Comparison of ENCODE assay signal across 16 mouse cellular contexts in the genomic region with DNA sequence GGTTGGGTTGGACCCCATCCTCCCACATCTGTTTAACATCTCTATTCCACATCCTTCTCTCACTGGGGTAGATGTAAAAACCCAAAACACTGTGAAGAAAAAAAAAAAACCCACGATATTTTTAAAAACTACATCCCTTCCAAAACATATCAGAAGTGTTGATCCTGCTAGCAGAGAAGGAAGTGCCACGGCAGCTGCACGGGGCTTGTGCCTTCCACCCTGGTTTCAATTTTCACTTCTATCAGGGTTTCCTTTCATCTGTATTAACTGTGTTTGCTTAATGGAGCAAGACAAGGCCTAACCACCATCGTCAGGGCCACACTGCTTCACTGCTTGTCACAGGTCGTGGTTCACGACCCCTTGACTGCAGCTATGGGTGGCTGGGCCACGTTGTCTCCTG. TPM values are rescaled to one million over a fixed set of nuclear protein-coding genes. Genes with fewer than 3 reads are reported as not detected.
DNase-seq lines count a peak whose midpoint lies in the region; ATAC-seq and TF ChIP-seq lines count a peak whose summit lies in the region.
"Had no signal": no experiment of that assay in that cellular context is flagged by ENCODE, and none has a peak within 500 bp of the region (broad histone marks: within the 10 kb centered on the region; RNA-seq: fewer than 3 reads in every experiment).

No protein-coding gene starts in this region.

- peaks cover 28% of the 10 kb centered on the region for H3K4me1 ChIP-seq in hindbrain, embryonic 10.5 days (replicated peaks)
- H3K4me1 ChIP-seq in hindbrain, postnatal 0 days (ENCODE audit: insufficient read depth, low read length), result no peaks in the 10 kb centered on the region
- no peaks in the 10 kb centered on the region for H3K4me1 ChIP-seq in midbrain, embryonic 11.5 days (ENCODE audit: control insufficient read depth, insufficient read depth, low read length)

- no peak for ATAC-seq in hindbrain, postnatal 0 days
- no peak for ATAC-seq in erythroblast, adult 5-6 weeks (replicated peaks; ENCODE audit: low FRiP score, poor library complexity, severe bottlenecking)
- ATAC-seq in midbrain, embryonic 11.5 days (ENCODE audit: low FRiP score), result no peak

- H3K27ac ChIP-seq in hindbrain, embryonic 10.5 days, result no peak overlapping the region; the same call in 1 of the 2 replicates
- H3K27ac ChIP-seq in hindbrain, postnatal 0 days, result no peak overlapping the region
- H3K27ac ChIP-seq in midbrain, embryonic 11.5 days (ENCODE audit: low read depth, low read length), result no peak overlapping the region
- H3K27ac ChIP-seq: gastrocnemius, adult 2 months had no signal

- no peak for TF ChIP-seq CTCF in hindbrain, postnatal 0 days (IDR thresholded peaks at IDR 0.05; ENCODE audit: low read depth)

- no peak overlapping the region for H3K4me3 ChIP-seq in hindbrain, embryonic 10.5 days
- H3K4me3 ChIP-seq in hindbrain, postnatal 0 days (ENCODE audit: low read length), result no peak overlapping the region
- H3K4me3 ChIP-seq in midbrain, embryonic 11.5 days (ENCODE audit: low read depth, low read length), result no peak overlapping the region
- H3K4me3 ChIP-seq: erythroblast, embryonic 14.5 days; gastrocnemius, adult 2 months had no signal

- no peak overlapping the region for H3K9ac ChIP-seq in hindbrain, postnatal 0 days (replicated peaks; ENCODE audit: low read length)
- H3K9ac ChIP-seq in midbrain, embryonic 11.5 days (ENCODE audit: low read length), result no peak overlapping the region
- H3K9ac ChIP-seq: lung, embryonic 14.5 days had no signal

- H3K36me3 ChIP-seq in hindbrain, embryonic 10.5 days, result no peaks in the 10 kb centered on the region
- H3K36me3 ChIP-seq in hindbrain, postnatal 0 days (ENCODE audit: insufficient read depth, low read length), result no peaks in the 10 kb centered on the region
- no peaks in the 10 kb centered on the region for H3K36me3 ChIP-seq in midbrain, embryonic 11.5 days (ENCODE audit: control insufficient read depth, insufficient read depth, low read length)

- H3K4me2 ChIP-seq in hindbrain, postnatal 0 days (ENCODE audit: low read depth, low read length), result no peak overlapping the region
- no peak overlapping the region for H3K4me2 ChIP-seq in midbrain, embryonic 11.5 days
- H3K4me2 ChIP-seq: lung, embryonic 14.5 days had no signal

- H3K9me3 ChIP-seq in hindbrain, embryonic 10.5 days, result no peaks in the 10 kb centered on the region
- H3K9me3 ChIP-seq in hindbrain, postnatal 0 days (ENCODE audit: low read length), result no peaks in the 10 kb centered on the region
- no peaks in the 10 kb centered on the region for H3K9me3 ChIP-seq in midbrain, embryonic 11.5 days (ENCODE audit: control insufficient read depth, low read length)

- 13% methylated on average over 7 of the region's 7 CpGs for WGBS in hindbrain, embryonic 10.5 days
- WGBS in hindbrain, postnatal 0 days, result 20% methylated on average over 7 of the region's 7 CpGs
- WGBS in midbrain, embryonic 11.5 days, result 13% methylated on average over 7 of the region's 7 CpGs

- peaks cover 19% of the 10 kb centered on the region for H3K27me3 ChIP-seq in hindbrain, embryonic 10.5 days (ENCODE audit: insufficient read depth, poor library complexity, severe bottlenecking)
- H3K27me3 ChIP-seq in hindbrain, postnatal 0 days (ENCODE audit: insufficient read depth, low read length), result no peaks in the 10 kb centered on the region
- H3K27me3 ChIP-seq in midbrain, embryonic 11.5 days (ENCODE audit: control insufficient read depth, insufficient read depth, low read length), result no peaks in the 10 kb centered on the region

- DNase-seq in hindbrain, embryonic 10.5 days (ENCODE audit: low spot score), result peak; percentile 42
- no peak for DNase-seq in hindbrain, postnatal 0 days (ENCODE audit: low spot score)
- peak; percentile 59 to 67 for DNase-seq in B cell, adult 2 months
- DNase-seq in embryo, embryonic 9.5 days (ENCODE audit: extremely low spot score), result peak; percentile 42
- peak; percentile 55 for DNase-seq in retina, embryonic 14.5 days (ENCODE audit: low spot score)
- DNase-seq in right cerebral cortex, postnatal 14 days, result no peak
- DNase-seq in midbrain, embryonic 11.5 days (ENCODE audit: low spot score, missing footprints), result no peak
- DNase-seq: cerebellum, adult 2 months; gastrocnemius, adult 2 months; kidney, adult 9 months had no signal

RNA-seq across cellular contexts. Expression of a gene that starts 46.8 kb away (rescaled TPM):
- polyA plus RNA-seq in hindbrain, embryonic 10.5 days (2016; fragmentation: Nextera tagmentation; extraction: Ambion mirVana), result 3.6 and 8.6 TPM in 2 replicates
- 1.5 and 2.7 TPM in 2 replicates for total RNA-seq in hindbrain, postnatal 0 days (2014; rRNA removed)
- polyA plus RNA-seq in hindbrain, postnatal 0 days (2015; fragmentation: Nextera tagmentation; extraction: Ambion mirVana), result 1.7 and 2.0 TPM in 2 replicates
- not detected in 2 replicates for total RNA-seq in erythroblast, adult 5-6 weeks (2015; ENCODE audit: low replicate concordance)
- total RNA-seq in erythroblast, adult 5-6 weeks (2017; ENCODE audit: low replicate concordance), result not detected in 2 replicates
- polyA plus RNA-seq in midbrain, embryonic 11.5 days (2014; fragmentation: Nextera tagmentation; extraction: Ambion mirVana), result 0.60 and 1.0 TPM in 2 replicates
- total RNA-seq: gastrocnemius, adult 2 months had no signal
- polyA plus RNA-seq: C2C12 had no signal

RNA-seq across cellular contexts. Expression of a gene that starts 52.9 kb away (rescaled TPM):
- 0.07 and 0.11 TPM in 2 replicates for polyA plus RNA-seq in hindbrain, embryonic 10.5 days (2016; fragmentation: Nextera tagmentation; extraction: Ambion mirVana)
- not detected in 2 replicates for total RNA-seq in hindbrain, postnatal 0 days (2014; rRNA removed)
- polyA plus RNA-seq in hindbrain, postnatal 0 days (2015; fragmentation: Nextera tagmentation; extraction: Ambion mirVana), result 0.18 and 0.20 TPM in 2 replicates
- total RNA-seq in erythroblast, adult 5-6 weeks (2015; ENCODE audit: low replicate concordance), result 2.7 and 3.1 TPM in 2 replicates
- total RNA-seq in erythroblast, adult 5-6 weeks (2017; ENCODE audit: low replicate concordance), result 1.4 and 2.6 TPM in 2 replicates
- polyA plus RNA-seq in midbrain, embryonic 11.5 days (2014; fragmentation: Nextera tagmentation; extraction: Ambion mirVana), result 0.07 and 0.18 TPM in 2 replicates
- polyA plus RNA-seq: C2C12; erythroblast, embryonic 14.5 days; heart, embryonic 14.5 days had no signal

RNA-seq across cellular contexts. Expression of a gene that starts 54.2 kb away (rescaled TPM):
- 120 and 161 TPM in 2 replicates for polyA plus RNA-seq in hindbrain, embryonic 10.5 days (2016; fragmentation: Nextera tagmentation; extraction: Ambion mirVana)
- 70.0 and 73.9 TPM in 2 replicates for total RNA-seq in hindbrain, postnatal 0 days (2014; rRNA removed)
- 259 and 264 TPM in 2 replicates for polyA plus RNA-seq in hindbrain, postnatal 0 days (2015; fragmentation: Nextera tagmentation; extraction: Ambion mirVana)
- 13.4 and 19.9 TPM in 2 replicates for total RNA-seq in erythroblast, adult 5-6 weeks (2015; ENCODE audit: low replicate concordance)
- total RNA-seq in erythroblast, adult 5-6 weeks (2017; ENCODE audit: low replicate concordance), result 1.4 and 3.9 TPM in 2 replicates
- 145 and 158 TPM in 2 replicates for polyA plus RNA-seq in midbrain, embryonic 11.5 days (2014; fragmentation: Nextera tagmentation; extraction: Ambion mirVana)

RNA-seq across cellular contexts. Expression of a gene that starts 57.9 kb away (rescaled TPM):
- 0.14 and 0.37 TPM in 2 replicates for polyA plus RNA-seq in hindbrain, embryonic 10.5 days (2016; fragmentation: Nextera tagmentation; extraction: Ambion mirVana)
- not detected in 2 replicates for total RNA-seq in hindbrain, postnatal 0 days (2014; rRNA removed)
- 0.42 and 0.45 TPM in 2 replicates for polyA plus RNA-seq in hindbrain, postnatal 0 days (2015; fragmentation: Nextera tagmentation; extraction: Ambion mirVana)
- total RNA-seq in erythroblast, adult 5-6 weeks (2015; ENCODE audit: low replicate concordance), result not detected in 2 replicates
- total RNA-seq in erythroblast, adult 5-6 weeks (2017; ENCODE audit: low replicate concordance), result 4.6 TPM in 1 of 2 replicates, not detected in the other
- 0.23 and 0.26 TPM in 2 replicates for polyA plus RNA-seq in midbrain, embryonic 11.5 days (2014; fragmentation: Nextera tagmentation; extraction: Ambion mirVana)
- total RNA-seq: gastrocnemius, adult 2 months; left cerebral cortex, postnatal 10 days had no signal
- polyA plus RNA-seq: C2C12 had no signal

Comparison
In these comparisons a context has a peak if more than half of its experiments do, and no peak if none do; other contexts are left out.
1. DNase-seq: peak in hindbrain, embryonic 10.5 days (single experiment), B cell, adult 2 months (2 of 2), embryo, embryonic 9.5 days (single experiment) and retina, embryonic 14.5 days (single experiment); none in hindbrain, postnatal 0 days (single experiment), right cerebral cortex, postnatal 14 days (single experiment) and midbrain, embryonic 11.5 days (single experiment).